Mouse (Mus musculus) heart, postnatal 14 days (tissue): ENCODE measurements around the gene A430005L14Rik. TPM values are rescaled to one million over a fixed set of nuclear protein-coding genes. Genes with fewer than 3 reads are reported as not detected.

ENCODE experiments used
- DNase-seq, 2 experiments: peaks; one replicate each; pipeline ENCODE4 v3.0.0; 2021 to 2022
- intact Hi-C: fragments of 180-260 bp; cut with DNase I; formaldehyde crosslinking; loops from one replicate; pipeline ENCODE4 v1.15.1; 2025
- total RNA-seq, 2 experiments: library from RNA; stranded (reverse); gene quantifications; 2 replicates each; pipeline ENCODE4 v1.2.3; 2021

The A430005L14Rik gene
- total RNA-seq, 2 experiments from 2014 or later = 13.5 to 16.1 TPM

DNA sequence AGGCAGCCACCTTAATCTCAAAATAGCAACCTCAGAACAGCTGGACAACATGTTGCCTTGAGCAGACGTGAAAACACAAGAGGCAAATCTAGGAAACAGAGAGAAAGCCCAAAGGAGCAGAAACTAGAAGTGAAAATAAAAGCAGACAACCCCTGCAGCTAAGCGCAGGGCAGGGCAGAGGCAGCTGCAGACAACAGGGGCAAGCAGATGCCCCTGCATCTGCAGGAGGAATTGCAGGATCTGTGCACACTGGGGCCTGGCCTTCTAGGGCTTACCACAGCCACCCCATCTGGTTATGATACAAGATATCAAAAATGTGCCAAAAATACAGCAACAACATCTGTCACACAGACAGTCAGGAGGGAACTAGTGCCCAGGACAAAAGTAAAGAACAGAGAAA lies 10.5 kb downstream of the A430005L14Rik start:
- intact Hi-C loops = no loop called here
- no peak for DNase-seq

DNA sequence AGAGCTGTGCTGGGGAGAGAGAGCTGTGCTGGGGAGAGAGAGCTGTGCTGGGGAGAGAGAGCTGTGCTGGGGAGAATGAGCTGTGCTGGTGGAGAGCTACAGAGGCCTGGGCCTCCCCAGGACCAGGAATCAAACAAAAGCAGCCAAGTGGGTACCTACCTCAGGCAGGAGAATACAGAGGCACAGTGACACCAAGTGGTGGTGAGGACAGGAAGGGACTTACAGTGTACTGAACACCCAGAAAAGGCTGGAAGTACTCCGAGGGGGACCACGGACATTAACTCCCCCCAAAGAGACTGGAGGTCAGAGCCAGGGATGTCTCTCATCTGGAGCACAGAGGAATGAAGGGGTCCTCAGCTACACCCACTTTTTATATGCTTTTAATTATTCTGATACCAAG lies 11.0 kb downstream of the A430005L14Rik start:
- intact Hi-C loops = no loop called here
- DNase-seq = no peak

DNA sequence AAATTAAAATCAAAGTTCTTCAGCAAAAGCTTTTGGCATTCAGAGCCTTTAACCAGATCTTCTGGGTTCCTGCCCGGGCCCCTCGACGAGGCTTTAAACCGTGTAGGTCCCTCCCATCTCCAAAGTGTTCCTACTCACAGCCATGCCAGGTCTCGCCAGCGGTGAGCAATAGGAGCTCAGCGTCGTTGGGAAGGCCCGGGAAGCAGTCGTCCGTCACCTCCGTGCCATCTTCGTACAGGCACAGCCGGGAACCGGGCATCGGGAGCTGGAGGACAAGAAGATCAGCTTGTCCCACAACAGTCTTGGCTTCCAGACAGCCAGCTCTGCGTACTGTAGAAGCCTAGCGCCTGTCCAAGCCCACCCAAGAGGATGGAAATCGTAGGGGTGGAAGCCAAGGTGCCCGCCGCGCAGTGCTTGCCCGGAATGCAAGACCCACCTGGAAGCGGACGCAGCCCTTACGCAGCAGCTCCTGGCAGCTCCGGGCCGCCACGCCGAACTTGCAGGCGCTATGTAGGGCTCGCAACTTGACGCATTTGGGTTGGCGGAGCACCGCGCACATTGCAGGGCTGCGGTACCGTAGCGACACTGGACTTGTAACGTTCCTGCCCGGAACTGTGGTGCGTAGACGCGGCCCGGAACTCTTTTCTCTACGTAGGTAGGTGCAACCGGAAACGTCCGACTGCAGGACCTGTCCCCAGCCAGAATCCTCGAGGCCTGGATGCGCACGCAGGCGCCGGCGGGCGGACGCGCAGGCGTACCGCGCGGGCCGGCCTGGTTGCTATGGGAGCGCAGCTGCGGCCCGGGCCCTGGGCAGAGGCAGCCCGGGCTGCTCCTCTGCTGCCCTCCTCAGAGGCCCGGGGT lies 17.6 kb downstream of the A430005L14Rik start, which contains the start of the genes Dffb and Cep104:
Gene Dffb, minus strand, starts transcription at position 696 of the 861 bp plus-strand sequence.
Gene Cep104, plus strand, starts transcription at position 764 of the 861 bp plus-strand sequence.
- intact Hi-C loops = loop anchor here (2.0 kb wide), 1 partner anchor 36 kb away; the partner anchor contains the start of gene Lrrc47
- peak; percentile 95 to 97 for DNase-seq

DNA sequence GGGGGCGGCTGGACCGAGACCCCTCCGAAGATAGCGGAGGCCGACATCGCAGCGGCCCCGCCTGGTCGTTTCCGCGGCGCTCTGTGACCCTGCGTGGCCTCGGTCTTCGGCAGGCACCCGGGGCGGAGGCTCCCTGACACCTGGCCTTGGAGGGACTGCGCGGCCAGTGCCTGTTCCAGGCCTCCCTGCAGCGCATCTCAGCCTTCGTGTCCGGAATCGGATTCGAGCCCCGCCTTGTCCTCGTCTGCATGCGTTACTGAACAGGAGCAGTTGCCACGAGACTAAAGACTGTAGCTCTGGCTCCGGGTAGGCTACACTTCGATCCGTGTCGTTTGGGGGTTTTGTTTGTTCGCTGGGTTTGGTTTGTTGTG lies 18.2 kb downstream of the A430005L14Rik start:
- intact Hi-C loops = loop anchor here (2.0 kb wide), 1 partner anchor 36 kb away; the partner anchor contains the start of gene Lrrc47
- DNase-seq = no peak

DNA sequence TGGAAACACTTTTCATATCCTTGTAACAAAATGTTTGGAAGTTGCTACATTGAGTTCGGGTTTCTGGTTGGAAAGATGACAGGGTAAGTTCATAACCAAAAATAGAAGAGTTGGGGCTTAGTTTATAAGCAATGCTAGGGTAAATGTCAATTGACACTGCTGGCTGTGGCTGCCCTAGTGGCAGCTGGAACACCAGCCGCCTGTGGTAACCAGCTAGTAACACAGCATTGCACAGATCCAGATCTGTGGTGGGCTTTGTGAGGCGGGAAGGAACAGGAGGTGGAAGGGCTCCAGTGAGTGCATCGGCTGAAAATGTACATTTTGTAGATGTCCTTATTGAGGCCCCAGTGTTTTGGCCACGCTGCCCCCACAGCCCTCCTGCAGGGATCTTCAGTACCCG lies 18.7 kb downstream of the A430005L14Rik start:
- intact Hi-C loops = loop anchor here (2.0 kb wide), 1 partner anchor 35 kb away; the partner anchor contains the start of gene Lrrc47

DNA sequence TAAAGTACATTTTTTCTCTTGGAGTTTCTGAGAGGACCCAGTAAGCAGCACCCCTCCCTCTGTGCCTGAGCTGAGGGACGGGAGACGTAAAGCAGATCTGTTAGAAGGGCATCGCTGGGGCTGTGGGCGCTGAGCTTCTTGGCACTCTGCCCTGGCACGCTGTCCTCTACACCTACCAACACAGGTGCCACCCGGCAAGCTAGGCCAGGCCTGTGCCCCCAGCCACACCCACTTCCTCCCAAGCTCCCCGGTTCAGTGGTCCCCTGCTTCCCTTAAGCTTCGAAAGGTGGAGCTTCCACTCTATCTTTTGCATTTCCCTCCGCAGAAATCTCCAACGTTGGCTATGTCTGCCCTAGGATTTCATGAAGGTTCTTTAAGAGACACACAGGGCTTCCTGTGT lies 22.2 kb downstream of the A430005L14Rik start:
- DNase-seq = no peak
- intact Hi-C loops = no loop called here

More for the DNA sequence above, 18.7 kb downstream of the A430005L14Rik start:
- no peak for DNase-seq

DNA sequence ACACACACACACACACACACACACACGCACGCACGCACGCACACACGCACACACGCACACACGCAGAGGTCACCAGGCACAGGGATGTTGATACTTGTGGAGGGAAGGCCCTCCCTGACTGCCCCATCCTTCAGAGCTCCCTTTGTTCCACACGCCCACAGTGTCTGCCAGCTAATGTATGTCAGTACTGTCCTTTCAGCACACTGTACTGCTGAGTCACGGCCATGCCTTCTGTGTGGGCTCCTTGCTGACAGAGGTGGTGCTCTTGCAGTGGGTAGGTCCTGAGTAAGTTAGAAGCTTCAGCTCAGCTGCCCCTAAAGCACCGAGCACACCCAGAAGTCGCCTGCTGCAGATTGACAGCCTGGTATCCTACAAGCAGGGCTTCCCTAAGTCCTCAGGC lies 23.4 kb downstream of the A430005L14Rik start:
- intact Hi-C loops = no loop called here
- DNase-seq = no peak

DNA sequence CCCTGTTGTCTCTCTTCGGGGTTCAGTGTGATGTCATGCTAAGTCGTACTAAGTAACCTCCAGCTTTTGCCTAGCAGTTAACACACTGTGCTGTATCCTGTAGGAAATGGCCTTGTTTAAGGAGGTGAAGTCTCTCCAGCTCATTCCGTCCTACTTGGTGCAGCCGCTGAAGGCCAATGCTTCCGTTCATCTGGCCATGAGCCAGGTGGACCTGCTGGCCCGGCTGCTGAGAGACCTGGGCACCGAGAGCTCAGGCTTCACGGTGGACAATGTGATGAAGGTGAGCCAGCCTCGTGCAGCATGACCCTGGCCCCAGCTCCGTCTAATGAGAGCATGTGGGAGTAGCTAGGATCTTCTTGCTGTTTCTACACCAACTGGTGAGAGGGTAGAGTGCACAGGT lies 35.7 kb downstream of the A430005L14Rik start:
- intact Hi-C loops = no loop called here
- DNase-seq = no peak

DNA sequence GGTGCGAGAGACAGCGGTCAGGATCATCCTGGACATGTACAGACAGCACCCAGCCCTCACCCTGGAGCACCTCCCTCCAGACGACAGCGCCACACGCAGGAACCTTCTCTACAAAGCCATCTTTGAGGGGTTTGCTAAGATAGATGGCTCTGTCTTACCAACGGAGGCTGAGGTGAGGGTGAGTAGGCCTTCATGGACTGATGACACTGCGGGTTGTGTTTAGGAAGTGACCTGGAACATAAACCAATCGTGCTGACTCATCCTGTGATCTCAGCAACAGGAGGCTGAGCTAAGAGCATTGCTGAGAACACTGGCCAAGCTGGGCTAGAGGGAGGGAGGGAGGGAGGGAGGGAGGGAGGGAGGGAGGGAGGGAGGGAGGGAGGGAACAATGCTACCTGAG lies 36.5 kb downstream of the A430005L14Rik start:
- intact Hi-C loops = no loop called here
- no peak for DNase-seq

DNA sequence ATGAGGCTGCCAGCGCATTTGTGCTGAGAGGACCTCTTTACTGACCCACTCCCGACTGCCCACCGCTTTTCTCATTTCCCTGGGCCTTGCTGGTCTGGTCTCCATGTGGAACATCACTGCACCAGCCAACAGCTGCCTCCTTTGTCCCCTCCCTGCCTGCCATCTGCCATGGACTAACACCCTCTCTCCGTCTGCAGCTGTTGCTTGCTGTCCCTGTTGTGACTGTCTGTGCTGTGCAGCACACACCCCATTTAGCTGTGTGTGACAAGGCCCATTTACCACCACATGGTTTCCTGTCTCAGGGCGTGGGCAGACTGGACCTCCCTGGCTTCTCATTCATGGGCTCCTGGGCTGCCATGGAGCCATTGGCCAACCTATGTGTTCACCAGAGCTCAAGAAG lies 48.5 kb downstream of the A430005L14Rik start:
- DNase-seq = no peak
- intact Hi-C loops = no loop called here

DNA sequence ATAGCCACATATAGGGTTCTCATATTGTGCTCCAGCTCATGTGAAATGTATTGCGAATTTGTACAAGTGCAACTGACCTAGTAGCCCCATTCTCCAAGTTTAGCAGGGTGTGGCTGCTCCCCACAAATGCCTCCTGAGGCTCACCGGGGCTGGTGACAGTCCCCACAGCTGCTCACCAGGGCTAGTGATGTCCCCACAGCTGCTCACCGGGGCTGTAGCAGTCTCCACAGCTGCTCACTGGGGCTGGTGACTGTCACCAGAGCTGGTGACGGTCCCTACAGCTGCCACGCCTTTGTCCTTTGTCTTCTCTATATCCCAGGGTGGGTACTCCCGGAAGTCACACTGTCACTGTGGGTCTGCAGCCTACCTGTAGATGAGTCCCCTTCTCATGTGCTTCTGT lies 49.2 kb downstream of the A430005L14Rik start:
- DNase-seq = no peak
- intact Hi-C loops = no loop called here

DNA sequence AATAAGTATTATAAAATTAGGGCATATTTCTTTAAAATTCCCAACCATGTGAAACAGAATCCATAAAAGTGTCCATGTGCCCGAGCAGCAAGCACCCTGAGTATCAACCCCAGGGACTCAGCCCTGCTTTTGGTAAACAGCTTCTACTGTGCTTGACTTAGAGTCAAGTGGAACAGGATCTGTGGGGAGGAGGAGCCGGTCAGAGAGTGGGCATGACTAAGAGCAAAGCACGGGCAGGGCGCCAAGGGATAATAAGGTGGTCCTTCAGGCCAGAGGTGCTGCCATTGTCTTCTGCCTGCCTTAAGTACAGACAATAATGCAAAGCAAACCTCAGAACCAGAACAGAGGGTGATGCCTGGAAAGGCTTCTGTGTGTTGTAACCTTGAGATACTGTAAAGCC lies 50.7 kb downstream of the A430005L14Rik start:
- DNase-seq = no peak
- intact Hi-C loops = no loop called here

DNA sequence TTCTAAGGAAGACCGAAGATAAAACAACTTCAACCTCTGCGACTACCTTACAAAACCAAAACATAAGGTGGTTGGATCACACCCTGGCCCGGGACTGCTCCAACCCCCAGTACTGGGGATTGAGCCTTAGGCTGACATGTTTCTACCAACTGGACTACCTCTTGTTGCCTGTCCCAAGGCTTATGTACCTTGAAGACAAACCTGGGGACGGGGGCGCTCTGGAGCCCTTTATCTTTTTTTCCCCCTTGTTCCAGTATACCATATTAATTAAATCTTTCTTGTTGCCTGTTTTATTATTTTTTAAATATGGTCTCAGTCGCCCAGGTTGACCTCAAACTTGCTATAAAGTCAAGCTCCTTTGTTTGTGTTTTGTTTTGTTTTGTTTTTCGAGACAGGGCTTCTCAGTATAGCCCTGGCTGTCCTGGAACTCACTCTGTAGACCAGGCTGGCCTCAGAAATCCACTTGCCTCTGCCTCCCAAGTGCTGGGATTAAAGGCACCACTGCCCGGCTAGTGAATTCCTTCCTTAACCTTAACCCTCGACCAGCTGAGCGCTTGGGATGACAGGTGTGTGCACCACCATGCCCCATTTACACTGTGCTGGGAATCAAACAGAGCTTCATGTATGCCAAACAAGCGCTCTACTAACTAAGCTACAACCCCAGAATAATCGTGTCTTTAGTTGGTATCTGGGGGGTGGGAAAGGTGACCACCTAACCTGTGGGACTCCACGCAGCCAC lies 54.0 kb downstream of the A430005L14Rik start:
- intact Hi-C loops = loop anchor here (2.0 kb wide), 1 partner anchor 36 kb away; the partner anchor contains the start of genes Cep104 and Dffb
- no peak for DNase-seq

Other genes starting within 250 kb of the A430005L14Rik start
- gene Dffb, start 17.9 kb downstream of the A430005L14Rik start, total RNA-seq = 1 to 10 TPM; 3.7 to 4.9 TPM
- 10 to 100 TPM; 25.1 to 26.4 TPM for gene Cep104, start 18.0 kb downstream of the A430005L14Rik start, total RNA-seq
- gene Lrrc47, start 54.5 kb downstream of the A430005L14Rik start, total RNA-seq = 10 to 100 TPM; 33.8 to 36.3 TPM
- 1 to 10 TPM; 5.8 to 7.0 TPM for gene Smim1, start 69.0 kb downstream of the A430005L14Rik start, total RNA-seq
- not detected for gene Ccdc27, start 85.4 kb downstream of the A430005L14Rik start, total RNA-seq
- gene Trp73, start 183.0 kb downstream of the A430005L14Rik start, total RNA-seq = under 1 TPM; 0.05 to 0.07 TPM
- gene Wrap73, start 185.1 kb downstream of the A430005L14Rik start, total RNA-seq = 10 to 100 TPM; 12.6 to 13.5 TPM
- 100 to 1,000 TPM; 121 to 126 TPM for gene Tprgl, start 203.4 kb downstream of the A430005L14Rik start, total RNA-seq
- 10 to 100 TPM; 18.2 to 20.6 TPM for gene Megf6, start 213.5 kb downstream of the A430005L14Rik start, total RNA-seq